Comparison of ENCODE assay signal across 19 mouse cellular contexts in the genomic region with DNA sequence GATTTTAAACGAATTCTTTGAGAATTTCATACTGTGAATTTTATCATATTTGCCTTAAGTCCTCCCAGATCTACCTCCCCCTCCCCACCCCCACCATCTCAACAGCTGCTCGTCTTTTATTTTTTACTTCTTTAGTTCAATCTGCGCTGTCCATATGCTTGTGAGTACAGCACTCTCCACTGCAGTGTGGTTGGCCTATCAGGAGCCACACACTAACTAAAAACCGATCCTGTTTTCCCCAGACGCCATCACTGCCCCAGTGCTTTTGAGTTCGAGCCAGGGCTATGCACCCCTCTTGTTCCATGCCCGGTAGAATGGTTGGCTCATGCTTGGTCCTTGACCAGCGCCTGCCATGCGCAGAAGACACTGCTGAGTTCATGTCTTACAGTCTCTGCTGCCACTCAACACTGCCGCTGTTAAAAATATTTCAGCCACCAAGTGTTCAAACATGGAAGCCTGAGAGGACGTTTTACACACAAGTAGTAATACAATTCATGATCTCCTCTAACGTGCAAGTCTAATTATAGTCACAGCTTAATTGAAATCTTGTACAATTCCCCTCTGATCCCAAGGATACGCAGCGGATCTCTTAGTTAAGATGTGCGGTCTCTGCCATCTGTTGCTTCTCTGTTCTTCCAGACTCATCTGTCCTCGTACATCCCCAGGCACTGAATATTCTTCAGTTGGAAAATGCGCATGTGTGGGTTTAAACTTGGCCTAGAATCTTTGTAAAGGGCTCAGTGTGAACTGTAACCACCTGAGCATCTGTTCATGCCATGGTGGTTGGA. TPM values are rescaled to one million over a fixed set of nuclear protein-coding genes. Genes with fewer than 3 reads are reported as not detected.
DNase-seq lines count a peak whose midpoint lies in the region; ATAC-seq and TF ChIP-seq lines count a peak whose summit lies in the region.
"Had no signal": no experiment of that assay in that cellular context is flagged by ENCODE, and none has a peak within 500 bp of the region (broad histone marks: within the 10 kb centered on the region; RNA-seq: fewer than 3 reads in every experiment).

No protein-coding gene starts in this region.

- H3K4me2 ChIP-seq in hindbrain, embryonic 14.5 days (replicated peaks): no peak overlapping the region
- H3K4me2 ChIP-seq in hindbrain, embryonic 11.5 days (replicated peaks; ENCODE audit: low read depth, low read length): no peak overlapping the region
- no peak overlapping the region for H3K4me2 ChIP-seq in midbrain, embryonic 15.5 days
- H3K4me2 ChIP-seq in midbrain, embryonic 13.5 days (replicated peaks): no peak overlapping the region
- no peak overlapping the region for H3K4me2 ChIP-seq in hindbrain, embryonic 16.5 days (ENCODE audit: low read length)
- H3K4me2 ChIP-seq in intestine, postnatal 0 days (replicated peaks; ENCODE audit: low read depth): no peak overlapping the region
- H3K4me2 ChIP-seq: heart, embryonic 15.5 days; midbrain, embryonic 12.5 days had no signal

- peaks cover 14% of the 10 kb centered on the region for H3K36me3 ChIP-seq in hindbrain, embryonic 14.5 days (replicated peaks; ENCODE audit: control insufficient read depth, insufficient read depth)
- H3K36me3 ChIP-seq in hindbrain, embryonic 11.5 days (ENCODE audit: control insufficient read depth, insufficient read depth, low read length): no peaks in the 10 kb centered on the region
- no peaks in the 10 kb centered on the region for H3K36me3 ChIP-seq in midbrain, embryonic 15.5 days (replicated peaks)
- peaks cover 31% of the 10 kb centered on the region for H3K36me3 ChIP-seq in midbrain, embryonic 13.5 days
- no peaks in the 10 kb centered on the region for H3K36me3 ChIP-seq in hindbrain, embryonic 16.5 days (ENCODE audit: control insufficient read depth, insufficient read depth, low read length)
- peaks cover 24% of the 10 kb centered on the region for H3K36me3 ChIP-seq in intestine, postnatal 0 days (ENCODE audit: control insufficient read depth, insufficient read depth)

- no peaks in the 10 kb centered on the region for H3K4me1 ChIP-seq in hindbrain, embryonic 14.5 days (replicated peaks; ENCODE audit: control insufficient read depth, insufficient read depth, low read length)
- H3K4me1 ChIP-seq in hindbrain, embryonic 11.5 days (replicated peaks; ENCODE audit: control insufficient read depth, insufficient read depth, low read length): no peaks in the 10 kb centered on the region
- H3K4me1 ChIP-seq in midbrain, embryonic 15.5 days: no peaks in the 10 kb centered on the region
- H3K4me1 ChIP-seq in midbrain, embryonic 13.5 days (replicated peaks): 0 out of 2 replicates have a peak, but pooled peaks cover 4% of the 10 kb centered on the region
- H3K4me1 ChIP-seq in hindbrain, embryonic 16.5 days (ENCODE audit: control insufficient read depth, insufficient read depth, low read depth, low read length): no peaks in the 10 kb centered on the region
- no peaks in the 10 kb centered on the region for H3K4me1 ChIP-seq in intestine, postnatal 0 days (replicated peaks; ENCODE audit: control insufficient read depth, insufficient read depth, low read length)

- WGBS in hindbrain, embryonic 14.5 days: 86% methylated on average over 17 of the region's 17 CpGs
- 86% methylated on average over 17 of the region's 17 CpGs for WGBS in hindbrain, embryonic 11.5 days
- 87% methylated on average over 17 of the region's 17 CpGs for WGBS in midbrain, embryonic 15.5 days
- 90% methylated on average over 17 of the region's 17 CpGs for WGBS in midbrain, embryonic 13.5 days
- WGBS in hindbrain, embryonic 16.5 days: 83% methylated on average over 17 of the region's 17 CpGs
- 81% methylated on average over 17 of the region's 17 CpGs for WGBS in intestine, postnatal 0 days

- H3K9ac ChIP-seq in hindbrain, embryonic 14.5 days: no peak overlapping the region
- no peak overlapping the region for H3K9ac ChIP-seq in hindbrain, embryonic 11.5 days (ENCODE audit: low read depth, low read length)
- H3K9ac ChIP-seq in midbrain, embryonic 15.5 days: no peak overlapping the region
- H3K9ac ChIP-seq in midbrain, embryonic 13.5 days (replicated peaks): no peak overlapping the region
- no peak overlapping the region for H3K9ac ChIP-seq in hindbrain, embryonic 16.5 days (ENCODE audit: low read depth, low read length)
- no peak overlapping the region for H3K9ac ChIP-seq in intestine, postnatal 0 days (ENCODE audit: low read depth, low read length)
- H3K9ac ChIP-seq: heart, embryonic 15.5 days; midbrain, embryonic 12.5 days had no signal

- ATAC-seq in hindbrain, embryonic 14.5 days (ENCODE audit: low FRiP score): 0 out of 2 replicates have a peak, but pooled peaks have one; percentile 46
- ATAC-seq in hindbrain, embryonic 11.5 days (ENCODE audit: low FRiP score): no peak
- ATAC-seq in midbrain, embryonic 15.5 days (replicated peaks): peak; percentile 64; the same call in 1 of the 2 replicates
- no peak for ATAC-seq in midbrain, embryonic 13.5 days
- peak; percentile 59 for ATAC-seq in hindbrain, embryonic 16.5 days
- no peak for ATAC-seq in intestine, postnatal 0 days
- ATAC-seq: forebrain, embryonic 16.5 days; inflammation-experienced regulatory T-cells, adult 6 months had no signal

- no peaks in the 10 kb centered on the region for H3K9me3 ChIP-seq in hindbrain, embryonic 14.5 days (ENCODE audit: control insufficient read depth, low read length)
- no peaks in the 10 kb centered on the region for H3K9me3 ChIP-seq in hindbrain, embryonic 11.5 days (ENCODE audit: control insufficient read depth, low read length)
- H3K9me3 ChIP-seq in midbrain, embryonic 15.5 days: no peaks in the 10 kb centered on the region
- H3K9me3 ChIP-seq in midbrain, embryonic 13.5 days: no peaks in the 10 kb centered on the region
- H3K9me3 ChIP-seq in hindbrain, embryonic 16.5 days (ENCODE audit: control insufficient read depth, low read length): no peaks in the 10 kb centered on the region
- no peaks in the 10 kb centered on the region for H3K9me3 ChIP-seq in intestine, postnatal 0 days (ENCODE audit: control insufficient read depth)
- H3K9me3 ChIP-seq: embryonic facial prominence, embryonic 10.5 days; heart, embryonic 15.5 days; midbrain, embryonic 12.5 days had no signal

- TF ChIP-seq CTCF in intestine, postnatal 0 days (IDR thresholded peaks at IDR 0.05; ENCODE audit: low read depth): no peak

- intact Hi-C loops in gastrocnemius, postnatal 14 days (cut with DNase I; ENCODE audit: low total_unique reads): no loop called here

- H3K27me3 ChIP-seq in hindbrain, embryonic 14.5 days (ENCODE audit: control insufficient read depth, insufficient read depth, low read length): no peaks in the 10 kb centered on the region
- H3K27me3 ChIP-seq in hindbrain, embryonic 11.5 days (ENCODE audit: control insufficient read depth, insufficient read depth, low read length): no peaks in the 10 kb centered on the region
- no peaks in the 10 kb centered on the region for H3K27me3 ChIP-seq in midbrain, embryonic 15.5 days (replicated peaks)
- no peaks in the 10 kb centered on the region for H3K27me3 ChIP-seq in midbrain, embryonic 13.5 days
- H3K27me3 ChIP-seq in hindbrain, embryonic 16.5 days (replicated peaks; ENCODE audit: control insufficient read depth, insufficient read depth, low read length): no peaks in the 10 kb centered on the region
- no peaks in the 10 kb centered on the region for H3K27me3 ChIP-seq in intestine, postnatal 0 days (replicated peaks; ENCODE audit: control insufficient read depth, insufficient read depth, low read length)
- H3K27me3 ChIP-seq: heart, embryonic 15.5 days; midbrain, embryonic 12.5 days had no signal

- H3K4me3 ChIP-seq in hindbrain, embryonic 14.5 days (replicated peaks; ENCODE audit: low read length): no peak overlapping the region
- H3K4me3 ChIP-seq in hindbrain, embryonic 11.5 days (ENCODE audit: low read depth, low read length): no peak overlapping the region
- H3K4me3 ChIP-seq in midbrain, embryonic 15.5 days: no peak overlapping the region
- no peak overlapping the region for H3K4me3 ChIP-seq in midbrain, embryonic 13.5 days (replicated peaks)
- no peak overlapping the region for H3K4me3 ChIP-seq in hindbrain, embryonic 16.5 days (ENCODE audit: low read length)
- no peak overlapping the region for H3K4me3 ChIP-seq in intestine, postnatal 0 days (ENCODE audit: low read depth, low read length)
- H3K4me3 ChIP-seq: embryonic facial prominence, embryonic 10.5 days; erythroblast, embryonic 14.5 days; heart, embryonic 15.5 days; midbrain, embryonic 12.5 days had no signal

- no peak for DNase-seq in hindbrain, embryonic 14.5 days (ENCODE audit: low spot score)
- no peak for DNase-seq in hindbrain, embryonic 11.5 days (ENCODE audit: low spot score)
- no peak for DNase-seq in ovary, postnatal 14 days (ENCODE audit: low spot score)
- DNase-seq in gastrocnemius, postnatal 14 days: no peak
- DNase-seq: cerebellum, adult 11 months; cerebellum, postnatal 36 days; gastrocnemius, postnatal 10 days; lung, postnatal 10 days; thymus, postnatal 25 days had no signal

- H3K27ac ChIP-seq in hindbrain, embryonic 14.5 days: no peak overlapping the region
- no peak overlapping the region for H3K27ac ChIP-seq in hindbrain, embryonic 11.5 days (ENCODE audit: low read depth, low read length)
- H3K27ac ChIP-seq in midbrain, embryonic 15.5 days: no peak overlapping the region
- no peak overlapping the region for H3K27ac ChIP-seq in midbrain, embryonic 13.5 days
- no peak overlapping the region for H3K27ac ChIP-seq in hindbrain, embryonic 16.5 days (ENCODE audit: low read depth, low read length)
- peak overlapping the region; percentile 80 for H3K27ac ChIP-seq in intestine, postnatal 0 days (ENCODE audit: low read depth, low read length)
- H3K27ac ChIP-seq: embryonic facial prominence, embryonic 10.5 days; heart, embryonic 15.5 days; midbrain, embryonic 12.5 days had no signal

RNA-seq across cellular contexts. Expression of a gene that starts 17.0 kb away (rescaled TPM):
- 37.8 and 38.4 TPM in 2 replicates for polyA plus RNA-seq in hindbrain, embryonic 14.5 days (2014; fragmentation: Nextera tagmentation; extraction: Ambion mirVana)
- 32.9 and 38.0 TPM in 2 replicates for polyA plus RNA-seq in hindbrain, embryonic 11.5 days (2014; fragmentation: Nextera tagmentation; extraction: Ambion mirVana)
- polyA plus RNA-seq in midbrain, embryonic 15.5 days (2015; fragmentation: Nextera tagmentation; extraction: Ambion mirVana): 25.7 and 25.8 TPM in 2 replicates
- polyA plus RNA-seq in midbrain, embryonic 13.5 days (2015; fragmentation: Nextera tagmentation; extraction: Ambion mirVana): 27.2 and 27.4 TPM in 2 replicates
- polyA plus RNA-seq in hindbrain, embryonic 16.5 days (2015; fragmentation: Nextera tagmentation; extraction: Ambion mirVana): 27.1 and 31.7 TPM in 2 replicates
- 37.3 and 38.8 TPM in 2 replicates for polyA plus RNA-seq in intestine, postnatal 0 days (2015; fragmentation: Nextera tagmentation; extraction: Ambion mirVana)
- 10 to 100 TPM; 21.1 to 25.0 TPM for total RNA-seq in gastrocnemius, postnatal 14 days (2021)

RNA-seq across cellular contexts. Expression of a gene that starts 52.3 kb away (rescaled TPM):
- polyA plus RNA-seq in hindbrain, embryonic 14.5 days (2014; fragmentation: Nextera tagmentation; extraction: Ambion mirVana): 7.6 and 8.5 TPM in 2 replicates
- 4.6 and 8.7 TPM in 2 replicates for polyA plus RNA-seq in hindbrain, embryonic 11.5 days (2014; fragmentation: Nextera tagmentation; extraction: Ambion mirVana)
- 3.3 and 4.3 TPM in 2 replicates for polyA plus RNA-seq in midbrain, embryonic 15.5 days (2015; fragmentation: Nextera tagmentation; extraction: Ambion mirVana)
- 3.7 and 3.9 TPM in 2 replicates for polyA plus RNA-seq in midbrain, embryonic 13.5 days (2015; fragmentation: Nextera tagmentation; extraction: Ambion mirVana)
- polyA plus RNA-seq in hindbrain, embryonic 16.5 days (2015; fragmentation: Nextera tagmentation; extraction: Ambion mirVana): 3.1 and 3.9 TPM in 2 replicates
- polyA plus RNA-seq in intestine, postnatal 0 days (2015; fragmentation: Nextera tagmentation; extraction: Ambion mirVana): 5.0 and 5.8 TPM in 2 replicates
- total RNA-seq in gastrocnemius, postnatal 14 days (2021): 10 to 100 TPM; 12.7 to 14.6 TPM

Comparison
In these comparisons a context has a peak if more than half of its experiments do, and no peak if none do; other contexts are left out.
1. ATAC-seq: peak in hindbrain, embryonic 14.5 days (single experiment), midbrain, embryonic 15.5 days (single experiment) and hindbrain, embryonic 16.5 days (single experiment); none in hindbrain, embryonic 11.5 days (single experiment), midbrain, embryonic 13.5 days (single experiment) and intestine, postnatal 0 days (single experiment).